Mouse (Mus musculus) kidney, adult 2 months (tissue): Measurements from ENCODE around the gene Crocc2.

Source experiments
- CTCF ChIP-seq: fragments of 200-500 bp; conservative IDR thresholded peaks from 2 replicates; pipeline ENCODE4 v1.5.1; 2011; ENCODE audit warnings: low read depth, mild to moderate bottlenecking, control low read depth, low read length, moderate library complexity, mixed read lengths; ENCODE audit not compliant: insufficient read depth, insufficient read length
- POLR2A ChIP-seq: fragments of 200-500 bp; IDR thresholded peaks from one replicate; pipeline ENCODE4 v1.6.1; 2011; ENCODE audit warnings: low read depth, low read length, control low read depth

GRCm38 (mm10) chr1:93252586-93252985 lies 84.1 kb downstream of the Crocc2 start:
- TF ChIP-seq POLR2A = no peak
- no peak for TF ChIP-seq CTCF
